Mouse (Mus musculus) neutrophil, adult 83 days (primary cell): ENCODE measurements around the gene Mrpl17. TPM values are rescaled to one million over a fixed set of nuclear protein-coding genes. Genes with fewer than 3 reads are reported as not detected.

Source experiments
- total RNA-seq, 2 experiments: library from RNA; stranded (reverse); gene quantifications; one replicate each; pipeline ENCODE4 v1.2.4; 2023

Gene Mrpl17
- total RNA-seq = 10 to 100 TPM; 35.0 to 37.0 TPM

DNA sequence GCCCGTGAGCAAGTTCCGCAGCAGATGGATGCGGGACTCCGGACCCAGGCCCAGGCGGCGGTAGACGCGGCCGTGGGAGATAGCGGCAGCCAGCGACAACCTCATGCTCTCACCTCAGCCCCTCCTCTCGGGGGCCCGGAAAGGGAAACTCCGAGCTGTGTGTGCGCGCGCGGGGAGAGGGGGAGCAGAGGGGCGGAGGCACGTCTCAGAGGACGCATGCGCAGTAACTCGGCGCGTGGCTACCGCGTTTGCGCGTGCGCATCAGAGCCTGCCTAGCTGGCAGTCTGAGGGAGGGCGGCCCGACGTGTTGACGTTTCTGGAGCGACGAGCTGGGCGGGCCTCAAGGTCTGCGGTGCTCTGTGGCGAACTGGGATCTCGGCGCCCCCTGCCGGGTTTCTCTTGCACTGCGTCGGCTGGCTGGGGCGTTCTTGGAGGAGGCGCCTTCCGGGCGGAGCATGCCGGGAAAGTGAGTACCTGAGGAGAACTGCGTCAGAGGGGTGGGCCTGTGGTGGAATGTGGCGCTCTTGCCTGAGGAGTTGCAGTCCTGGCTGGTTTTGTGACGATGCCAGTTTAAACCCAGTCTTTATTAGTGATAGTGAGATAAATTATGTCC is at the start of gene Mrpl17:
Mrpl17 (minus strand) TSS at position 223 of the 613 bp plus-strand sequence.

DNA sequence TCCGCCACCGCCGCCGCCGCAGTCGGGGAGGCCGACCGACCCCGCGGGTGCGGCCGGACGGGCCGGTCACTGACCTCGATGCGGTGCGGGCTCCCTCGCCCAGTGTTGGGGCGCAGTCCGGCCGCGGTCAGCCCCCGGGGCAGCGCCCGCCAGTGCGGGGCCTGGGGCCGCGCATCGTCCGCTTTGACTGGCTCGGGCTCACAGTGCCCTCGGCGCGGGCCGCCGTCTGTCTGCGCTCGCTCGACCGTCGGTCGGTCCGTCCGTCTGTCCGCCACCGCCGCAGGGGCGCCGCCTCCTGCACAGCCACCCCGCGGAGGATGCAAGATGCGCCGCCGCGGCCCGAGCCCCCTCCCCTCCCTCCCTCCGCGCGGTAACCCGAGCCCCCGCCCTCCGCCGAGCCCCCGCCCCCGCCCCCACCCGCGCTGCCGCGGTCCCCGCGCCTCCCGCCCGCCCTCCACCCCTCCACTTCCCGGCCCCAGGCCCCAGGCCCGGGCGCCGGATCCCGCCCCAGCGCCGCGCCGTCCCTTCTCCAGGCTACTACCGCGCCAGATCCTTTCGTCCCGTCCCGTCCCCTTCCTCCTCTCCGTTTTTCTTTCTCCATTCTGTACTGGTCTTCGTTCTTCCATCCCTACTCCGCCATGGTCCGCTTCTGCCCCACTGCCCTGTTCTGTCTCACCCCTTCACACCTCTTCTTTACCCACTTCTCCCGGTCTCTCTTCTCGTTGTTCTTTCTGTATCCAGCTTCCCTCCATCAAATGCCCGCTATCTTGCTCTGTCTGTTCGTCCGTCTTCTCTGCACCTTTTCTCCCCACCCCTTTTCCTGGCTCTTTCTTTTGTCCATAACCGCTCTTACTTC is 23.4 kb downstream of the Mrpl17 start, which contains the start of gene Dchs1:
Dchs1 (minus strand) TSS at position 370 of the 856 bp plus-strand sequence.

Other genes with a start within 250 kb of the Mrpl17 start
- gene Apbb1, start 229.4 kb downstream of the Mrpl17 start, total RNA-seq = 1 to 10 TPM; 1.0 to 1.4 TPM
- not detected for gene Hpx, start 211.0 kb downstream of the Mrpl17 start, total RNA-seq
- 10 to 100 TPM; 16.4 to 22.6 TPM for gene Trim3, start 177.5 kb downstream of the Mrpl17 start, total RNA-seq
- 100 to 1,000 TPM; 104 to 111 TPM for gene Timm10b, start 171.0 kb downstream of the Mrpl17 start, total RNA-seq
- gene Arfip2, start 170.7 kb downstream of the Mrpl17 start, total RNA-seq = 10 to 100 TPM; 15.4 to 15.8 TPM
- gene Gm45799, start 170.5 kb downstream of the Mrpl17 start, total RNA-seq = 10 to 100 TPM in 1 of 2 experiments, 1 to 10 TPM in 1; 5.0 to 12.6 TPM
- 1 to 10 TPM; 4.7 to 6.0 TPM for gene Dnhd1, start 160.3 kb downstream of the Mrpl17 start, total RNA-seq
- 100 to 1,000 TPM; 159 to 160 TPM for gene Ilk, start 74.5 kb downstream of the Mrpl17 start, total RNA-seq
- 1 to 10 TPM; 9.4 to 9.6 TPM for gene Rrp8, start 73.7 kb downstream of the Mrpl17 start, total RNA-seq
- 100 to 1,000 TPM; 127 to 143 TPM for gene Taf10, start 66.7 kb downstream of the Mrpl17 start, total RNA-seq
- 10 to 100 TPM; 47.8 to 55.0 TPM for gene Tpp1, start 58.9 kb downstream of the Mrpl17 start, total RNA-seq
- under 1 TPM; 0.04 to 0.11 TPM for gene Dchs1, start 23.4 kb downstream of the Mrpl17 start, total RNA-seq
- gene Gm4070, start 142.9 kb upstream of the Mrpl17 start, total RNA-seq = 10 to 100 TPM; 30.2 to 34.8 TPM